Mouse (Mus musculus) spleen, postnatal 14 days (tissue): ENCODE measurements around the gene Avil.
A peak's percentile ranks its signal among the peaks of the same experiment; 100 is the strongest.

Source experiments
- DNase-seq, 2 experiments: peaks; one replicate each; pipeline ENCODE4 v3.0.0; 2021 to 2022; ENCODE audit warnings: low spot score in 2 of 2

Gene Avil

DNA sequence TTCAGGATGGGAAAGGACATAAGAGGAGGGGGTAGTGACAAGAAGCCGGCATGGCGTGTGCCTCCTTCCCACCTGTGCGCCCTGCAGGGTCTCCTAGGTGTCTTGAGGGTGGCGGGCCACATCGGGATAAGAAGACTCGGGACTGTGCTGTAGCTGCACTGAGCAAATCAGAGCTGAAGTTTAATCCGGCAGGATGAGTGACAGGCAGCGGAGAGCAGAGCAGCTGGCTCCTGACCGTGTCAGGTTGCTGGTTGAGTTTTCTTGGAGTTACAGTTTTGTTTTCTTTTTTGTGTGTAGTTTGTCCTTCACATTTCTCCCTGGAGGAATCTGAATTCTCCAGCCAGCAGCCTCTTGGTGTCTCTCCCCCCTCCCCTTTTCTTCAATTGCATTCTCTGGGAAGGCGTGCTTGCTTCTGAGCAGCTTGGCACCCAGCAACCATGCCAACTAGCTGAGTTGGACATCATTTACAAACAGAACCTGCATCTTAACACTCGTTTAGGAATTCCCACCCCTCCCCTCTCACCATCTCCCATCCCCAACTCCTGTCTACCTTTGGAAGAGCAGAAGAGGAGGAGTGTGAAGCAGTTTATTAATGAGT is 19.5 kb upstream of the Avil start:
- no peak for DNase-seq

GRCm38 (mm10) chr10:126981746-126982145 is 18.8 kb upstream of the Avil start:
- DNase-seq: no peak

GRCm38 (mm10) chr10:126983193-126983725 is 17.2 kb upstream of the Avil start:
- no peak for DNase-seq

DNA sequence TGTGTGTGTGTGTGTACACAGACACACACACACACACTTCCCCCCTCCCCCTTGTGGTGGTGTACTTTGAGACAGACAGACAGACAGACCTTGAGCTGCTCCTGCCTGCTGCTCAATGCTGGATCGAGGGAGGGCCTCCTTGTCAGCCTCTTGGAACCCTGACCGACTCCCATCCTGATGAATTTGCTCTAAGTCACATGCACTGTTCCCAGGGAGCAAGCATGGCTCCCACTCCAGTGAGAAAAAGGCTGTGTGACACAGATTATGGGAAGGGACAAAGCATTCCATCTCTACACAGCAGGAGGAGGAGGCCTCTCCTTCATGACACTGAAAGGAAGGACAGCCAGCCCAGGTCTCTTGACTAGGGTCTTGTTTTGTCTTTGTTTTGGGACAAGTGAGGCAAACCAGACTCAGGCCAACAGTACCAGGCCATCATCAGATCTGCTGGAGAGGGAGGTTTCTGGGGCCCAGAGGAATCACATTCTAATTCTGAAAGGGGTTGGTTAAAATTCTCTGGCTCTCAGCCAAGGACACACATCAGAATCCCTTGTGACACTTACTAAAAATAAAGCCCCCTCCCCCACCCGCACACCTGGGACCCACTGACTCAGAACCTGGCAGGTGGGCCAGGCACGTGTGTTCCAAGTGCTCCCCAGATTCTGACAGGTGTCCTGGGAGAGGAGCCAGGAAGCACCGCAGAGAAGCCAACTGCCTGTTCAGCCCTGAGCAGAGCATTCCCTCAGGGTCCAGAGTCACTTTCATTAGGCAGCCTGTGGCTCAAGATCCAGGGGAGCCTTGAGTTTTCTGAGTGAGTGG is 16.1 kb upstream of the Avil start:
- no peak for DNase-seq

DNA sequence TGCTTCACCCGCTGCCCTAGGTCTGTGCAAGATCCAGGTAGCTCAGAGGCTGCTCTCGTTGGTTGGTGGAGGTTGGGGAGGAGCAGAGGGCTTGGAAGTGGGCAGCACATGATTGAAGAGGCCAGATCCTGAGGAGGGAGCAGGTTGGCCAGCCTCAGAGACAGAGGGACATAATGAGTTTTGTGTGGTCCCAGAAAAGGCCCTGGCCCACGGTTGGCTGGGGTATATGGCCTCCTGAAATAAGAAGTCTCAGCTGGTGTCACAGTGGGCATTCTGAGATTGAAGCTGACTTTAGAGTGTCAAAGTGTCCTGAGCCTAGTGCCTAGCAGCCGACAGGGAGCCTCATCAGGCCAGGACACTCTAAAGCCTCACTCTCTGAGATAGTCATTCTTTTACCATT is 15.4 kb upstream of the Avil start:
- no peak for DNase-seq

- DNase-seq: no peak
These were observed 14.9 kb upstream of the Avil start for GRCm38 (mm10) chr10:126985579-126985978.

DNA sequence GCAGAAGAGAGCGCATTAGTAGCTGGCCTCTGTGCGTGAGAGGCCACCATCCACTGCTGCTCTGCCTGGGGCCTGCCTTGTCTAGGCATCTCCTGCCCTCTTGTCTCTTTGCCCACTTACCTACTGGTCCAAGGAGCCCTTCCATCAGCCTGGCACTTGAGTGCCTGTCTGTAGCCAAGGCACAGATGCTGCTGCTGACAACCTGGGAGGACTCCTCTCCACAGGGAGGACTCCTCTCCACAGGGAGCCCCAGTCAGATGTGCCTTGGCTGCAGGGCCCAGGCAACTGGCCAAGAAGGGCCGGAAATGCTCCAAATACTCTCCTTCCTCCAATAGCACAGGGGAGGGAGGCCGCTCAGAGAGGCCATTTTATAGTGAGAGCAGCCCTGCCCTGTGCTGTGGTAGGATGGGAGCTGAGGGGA is 14.0 kb upstream of the Avil start:
- no peak for DNase-seq

DNA sequence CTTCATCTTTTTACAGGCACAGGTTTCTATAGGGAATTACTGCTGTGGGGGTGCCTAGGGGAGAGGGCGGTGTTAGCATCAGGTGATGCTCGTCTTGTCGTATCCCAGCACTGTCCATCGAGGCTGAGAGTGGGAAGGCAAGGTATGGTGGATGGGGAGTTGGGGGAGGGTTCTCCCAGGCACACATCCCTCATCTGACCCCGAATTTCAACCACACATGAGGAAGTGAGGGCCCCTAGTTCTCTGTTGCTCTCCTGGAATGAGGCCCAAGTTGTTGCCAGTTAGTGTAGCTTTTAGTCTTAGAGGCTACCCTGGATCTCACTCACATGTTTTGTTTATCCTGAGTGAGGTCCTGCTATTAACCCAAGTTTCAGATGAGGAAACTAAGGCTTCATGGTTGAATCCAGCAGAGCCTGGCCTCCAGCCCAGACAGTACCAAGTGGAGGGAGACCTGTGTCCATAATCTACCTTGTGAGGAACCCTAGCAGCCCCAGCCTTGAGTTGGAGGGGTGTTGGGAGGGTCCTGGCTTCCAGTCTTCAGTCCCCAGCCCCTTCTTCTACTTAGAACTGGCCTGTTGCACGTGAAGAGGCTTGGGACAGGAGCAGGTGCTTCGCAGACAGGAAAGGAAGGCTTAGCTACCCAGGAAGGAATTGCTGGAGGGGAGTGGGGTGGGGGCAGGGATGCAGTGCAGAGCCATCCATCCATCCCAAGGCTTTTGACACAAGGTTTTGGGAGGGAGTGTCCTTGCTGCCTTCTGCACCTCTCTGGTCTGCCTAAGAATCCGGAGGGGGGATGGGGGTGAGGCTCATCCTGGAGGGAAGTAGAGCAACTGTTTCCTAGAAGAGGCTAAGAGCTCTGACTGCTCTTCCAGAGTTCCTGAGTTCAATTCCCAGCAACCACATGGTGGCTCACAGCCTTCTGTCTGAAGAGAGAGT is 13.1 kb upstream of the Avil start:
- DNase-seq: no peak

- no peak for DNase-seq
These were observed 11.9 kb upstream of the Avil start for GRCm38 (mm10) chr10:126988513-126989165.

DNA sequence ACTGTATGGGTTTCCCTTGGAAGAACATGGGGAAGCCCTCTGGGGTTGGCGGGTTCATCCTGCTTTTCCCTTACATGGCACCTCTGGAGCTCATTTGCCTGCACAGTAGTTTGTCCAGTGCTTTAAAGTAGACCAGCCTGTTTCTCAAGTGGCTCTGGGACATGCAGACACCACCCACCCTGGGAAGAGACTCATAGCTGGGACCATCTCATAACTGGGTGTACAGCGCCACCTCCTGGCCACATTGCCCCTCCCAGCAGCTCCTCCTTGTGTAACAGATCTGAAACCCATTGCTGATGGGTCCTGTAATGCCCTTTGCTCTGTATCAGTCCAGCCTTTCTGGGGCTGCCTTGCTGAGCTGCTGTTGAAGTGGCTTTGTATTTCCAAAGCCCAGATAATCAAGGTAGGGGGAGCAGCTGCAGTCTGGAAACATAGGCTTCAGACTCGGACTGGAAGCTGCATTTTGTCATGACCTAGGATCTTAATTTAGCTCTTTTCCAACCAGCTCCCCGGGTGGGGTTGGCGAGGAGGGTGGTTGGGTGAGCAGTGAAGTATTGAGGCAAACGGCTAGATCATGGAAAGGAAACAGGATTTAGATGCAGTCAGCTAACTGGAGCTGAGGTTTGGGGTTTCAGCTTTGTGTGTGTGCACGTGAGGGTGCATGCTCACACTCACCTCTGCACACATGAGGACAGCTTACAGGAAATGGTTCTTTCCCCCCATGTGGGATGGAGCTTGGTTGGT is 10.0 kb upstream of the Avil start:
- DNase-seq: peak; percentile 67 to 80

DNA sequence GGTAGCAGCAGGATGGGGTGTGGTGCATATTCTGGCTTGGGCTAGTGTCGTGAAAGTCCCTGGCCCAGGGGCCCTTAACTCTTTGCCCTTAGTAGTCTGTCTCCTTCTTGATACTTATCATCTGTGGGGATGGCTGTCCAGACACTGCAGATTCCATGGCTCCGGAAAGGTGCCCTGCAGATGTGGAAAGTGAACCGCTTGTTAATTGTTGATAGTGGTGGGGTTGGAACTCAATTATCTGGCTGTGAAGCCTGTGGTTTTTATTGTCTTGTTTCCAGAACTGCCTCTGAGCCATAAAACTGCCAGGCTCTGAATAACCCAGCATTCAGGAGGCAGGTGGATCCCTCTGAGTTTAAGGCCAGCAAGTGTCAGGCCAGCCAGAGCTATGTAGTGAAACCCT is 8.8 kb upstream of the Avil start:
- DNase-seq: no peak

DNA sequence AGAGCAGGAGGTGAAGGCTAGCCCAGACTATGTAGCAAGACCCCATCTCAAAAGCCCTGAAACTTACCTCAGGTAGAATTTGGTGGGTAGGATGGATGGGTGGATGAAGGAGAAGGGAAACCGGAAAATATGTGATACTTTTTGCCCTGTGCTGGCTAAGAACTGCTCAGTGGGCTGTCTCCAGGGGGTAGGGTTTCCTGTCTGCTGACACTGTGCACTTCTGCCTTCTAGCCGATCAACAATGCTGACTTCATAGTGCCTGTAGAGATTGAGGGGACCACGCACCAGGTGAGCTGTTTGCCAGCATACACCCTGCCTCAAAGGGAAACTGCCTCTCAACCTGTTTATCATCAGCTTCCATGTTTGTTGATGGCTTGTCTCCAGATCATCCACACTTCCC is 6.9 kb upstream of the Avil start:
- DNase-seq: no peak

- DNase-seq: no peak
These were observed 3.0 kb upstream of the Avil start for GRCm38 (mm10) chr10:126997340-126998113.

DNA sequence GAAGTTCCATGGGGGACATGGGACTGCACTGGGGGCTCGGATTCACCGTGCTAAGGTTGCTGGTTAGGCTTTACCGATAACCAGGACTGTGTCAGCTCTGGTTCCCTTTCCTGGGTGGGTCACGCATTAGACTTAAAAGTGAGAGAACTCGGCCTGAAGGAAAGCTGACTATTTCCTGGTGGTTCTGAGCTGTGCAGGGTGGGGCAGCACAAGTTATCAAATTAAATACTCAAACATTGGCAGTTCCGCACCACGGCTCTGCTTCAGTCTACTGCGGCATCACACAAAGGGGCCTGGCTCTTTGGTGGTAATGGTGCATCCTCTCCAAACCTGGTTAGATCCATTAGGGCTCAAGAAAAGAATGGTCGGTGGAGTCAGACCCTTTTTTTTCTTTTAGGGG is 788 bp downstream of the Avil start:
- DNase-seq: no peak

GRCm38 (mm10) chr10:127002056-127002455 is 1.5 kb downstream of the Avil start:
- DNase-seq: no peak

DNA sequence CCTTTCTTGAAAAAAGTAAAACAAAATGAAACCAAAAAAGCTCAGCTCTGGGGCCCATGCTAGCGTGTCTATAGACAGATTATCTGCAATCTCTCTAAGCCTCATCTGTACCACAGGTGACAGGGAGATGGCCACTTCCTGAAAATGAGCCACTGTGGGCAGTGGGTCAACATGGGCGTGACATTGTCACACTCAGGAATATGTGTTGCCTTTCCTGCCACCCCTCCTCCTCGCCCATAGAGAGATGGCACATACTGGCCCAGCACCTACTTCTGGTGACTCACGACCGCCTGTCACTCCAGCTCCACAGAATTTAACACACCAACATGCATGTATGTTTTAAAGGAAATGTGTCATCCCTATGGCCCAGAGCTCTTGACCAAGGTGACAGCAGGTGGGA is 2.3 kb downstream of the Avil start:
- no peak for DNase-seq

DNA sequence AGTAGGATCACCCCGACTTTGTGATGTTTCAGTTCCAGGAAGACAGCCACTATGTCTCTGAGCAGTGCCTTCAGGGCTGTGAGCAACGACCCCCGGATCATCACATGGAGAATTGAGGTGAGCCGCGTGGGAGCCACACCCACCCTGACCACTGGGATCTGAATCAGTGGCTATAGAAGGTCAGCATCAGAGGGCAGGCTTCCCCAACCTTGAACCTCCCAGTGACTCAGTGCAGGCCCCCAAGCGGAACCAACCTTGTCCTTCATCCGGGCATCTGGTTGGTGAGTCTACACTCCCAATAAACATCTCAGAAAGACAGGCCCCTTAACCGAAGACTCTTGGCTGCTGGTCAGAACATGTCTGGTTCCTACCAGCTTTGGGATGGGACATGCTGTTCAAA is 2.8 kb downstream of the Avil start:
- no peak for DNase-seq

DNA sequence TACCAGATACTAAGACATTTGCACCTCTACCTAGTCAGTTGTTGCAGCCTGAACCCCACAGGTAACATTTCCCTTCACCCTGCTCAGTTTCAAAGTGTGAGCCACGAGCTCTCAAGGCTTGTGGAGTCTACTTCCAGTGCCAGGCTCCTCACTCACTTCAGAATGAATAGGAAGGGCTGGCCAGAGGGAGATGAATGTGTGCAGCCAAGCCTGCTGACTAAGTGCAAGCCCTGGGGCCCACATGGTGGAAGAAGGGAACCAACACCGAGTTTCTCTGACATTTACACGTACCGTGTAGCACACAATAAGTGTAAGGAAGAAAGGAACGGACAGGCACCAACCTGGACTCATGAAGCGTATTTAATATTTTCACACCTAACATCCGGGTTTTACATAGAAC is 3.3 kb downstream of the Avil start:
- no peak for DNase-seq

GRCm38 (mm10) chr10:127016488-127016887 is 16.0 kb downstream of the Avil start:
- DNase-seq: no peak

- DNase-seq: no peak
These were observed 16.6 kb downstream of the Avil start for GRCm38 (mm10) chr10:127017071-127017470.
